Mouse (Mus musculus): Measurements from ENCODE around the gene Efnb3.

DNA sequence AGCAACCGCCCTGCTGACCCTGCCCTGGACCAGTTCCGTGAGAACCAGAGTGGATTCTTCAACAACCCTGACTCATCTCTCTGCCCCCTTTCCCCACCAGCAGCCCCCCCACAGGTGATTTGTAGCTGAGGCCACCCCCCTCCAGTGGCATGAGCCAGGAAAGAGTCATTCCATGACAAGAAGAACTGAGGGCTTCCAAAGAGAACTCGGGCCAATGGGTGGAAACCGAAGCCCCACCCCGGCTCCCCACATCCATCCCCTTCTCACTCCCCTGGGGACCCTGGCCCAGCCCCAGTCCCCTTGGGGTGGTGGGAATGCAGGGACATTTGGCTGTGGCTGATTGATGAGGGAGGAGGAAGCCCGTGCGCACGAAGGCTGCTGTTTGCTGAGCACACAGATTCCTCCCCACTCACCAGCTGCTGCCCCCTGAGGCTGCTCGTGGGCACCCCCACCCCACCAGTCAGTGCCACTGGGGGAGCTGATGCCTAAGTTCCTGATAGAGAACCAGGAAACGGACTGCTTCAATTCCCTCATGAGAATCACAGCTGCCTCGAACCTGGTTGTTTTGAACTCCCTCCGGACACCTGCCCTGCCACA is 10.8 kb downstream of the Efnb3 start, which contains the start of gene Dnah2:
- TF ChIP-seq POLR2A (IDR thresholded peaks at IDR 0.05; ENCODE audit: insufficient read length, low read depth) (no peak), E2F4 (IDR thresholded peaks at IDR 0.05; ENCODE audit: insufficient read depth) (no peak), MYOD1 (IDR thresholded peaks at IDR 0.05; ENCODE audit: control insufficient read depth in 1 of 3, insufficient read length in 2 of 3, low read depth in 2 of 3) (no peak), TCF3 (IDR thresholded peaks at IDR 0.05; ENCODE audit: insufficient read length, low read depth) (no peak)

Data from myocyte (in vitro differentiated cells).